Mouse (Mus musculus) ES-Bruce4 (cell line): ENCODE results near the gene Cidec.
A peak's percentile ranks its signal among the peaks of the same experiment; 100 is the strongest.

Source experiments
- CTCF ChIP-seq: IDR thresholded peaks from one replicate; pipeline ENCODE4 v1.8.1; 2011; ENCODE audit warnings: low read depth, low read length
- EP300 ChIP-seq: IDR thresholded peaks from 2 replicates; pipeline ENCODE4 v1.6.1; 2011; ENCODE audit warnings: low read depth, low read length; ENCODE audit not compliant: insufficient read depth
- POLR2A ChIP-seq: IDR thresholded peaks from one replicate; pipeline ENCODE4 v1.8.1; 2011; ENCODE audit warnings: low read length; ENCODE audit not compliant: insufficient read depth

GRCm38 (mm10) chr6:113442442-113443090 lies 7.0 kb upstream of the Cidec start, which contains the start of gene Jagn1:
- TF ChIP-seq CTCF (no peak), POLR2A (peak; percentile 51), EP300 (no peak)
